Mouse (Mus musculus) midbrain, embryonic 14.5 days (tissue): ENCODE data around the gene Mcidas. TPM values are rescaled to one million over a fixed set of nuclear protein-coding genes. Genes with fewer than 3 reads are reported as not detected.

Source experiments
- ATAC-seq: fragments of 200-750 bp; cut with Nextera tagmentation; 2 replicates; pipeline ENCODE4 v1.8.0; 2017; ENCODE audit warnings: moderate number of reproducible peaks, moderate library complexity; ENCODE audit not compliant: low FRiP score, low TSS enrichment
- DNase-seq: peaks from one replicate; pipeline ENCODE4 v3.0.0-alpha.2; 2015
- H3K27ac ChIP-seq: fragments of 300-500 bp; sonication (generic); replicated peaks from 2 replicates; pipeline ENCODE4 v1.5.1; 2014; ENCODE audit warnings: mild to moderate bottlenecking, low read depth, low read length, moderate library complexity
- H3K27me3 ChIP-seq: fragments of 300-500 bp; sonication (generic); 2 replicates; pipeline ENCODE4 v1.6.1; 2014; ENCODE audit warnings: low read length, control low read depth, mixed read lengths; ENCODE audit not compliant: control insufficient read depth, insufficient read depth
- H3K36me3 ChIP-seq: fragments of 300-500 bp; sonication (generic); 2 replicates; pipeline ENCODE4 v1.6.1; 2014; ENCODE audit warnings: low read length, control low read depth; ENCODE audit not compliant: control insufficient read depth, insufficient read depth
- H3K4me1 ChIP-seq: fragments of 300-500 bp; sonication (generic); 2 replicates; pipeline ENCODE4 v1.6.1; 2014; ENCODE audit warnings: mild to moderate bottlenecking, antibody characterized with exemption, low read length, control low read depth; ENCODE audit not compliant: control insufficient read depth, insufficient read depth
- H3K4me2 ChIP-seq: fragments of 300-500 bp; sonication (generic); 2 replicates; pipeline ENCODE4 v1.6.1; 2014; ENCODE audit warnings: mild to moderate bottlenecking, low read length, moderate library complexity
- H3K4me3 ChIP-seq: fragments of 300-500 bp; sonication (generic); replicated peaks from 2 replicates; pipeline ENCODE4 v1.5.1; 2014; ENCODE audit warnings: low read depth, low read length
- H3K9ac ChIP-seq: fragments of 300-500 bp; sonication (generic); replicated peaks from 2 replicates; pipeline ENCODE4 v1.6.1; 2014; ENCODE audit warnings: mild to moderate bottlenecking, low read length, moderate library complexity
- H3K9me3 ChIP-seq: fragments of 300-500 bp; sonication (generic); 2 replicates; pipeline ENCODE4 v1.6.1; 2016; ENCODE audit warnings: low read length, control low read depth, mixed read lengths; ENCODE audit not compliant: control insufficient read depth
- WGBS: fragments of 180-500 bp; shearing (Covaris S2); extraction: QIAGEN DNeasy Blood & Tissue Kit; methylation state at CpG from one replicate; pipeline ENCODE4 v1.1.7; 2014; 5-methylcytosine and 5-hydroxymethylcytosine counted together
- polyA plus RNA-seq: library from polyadenylated mRNA; unstranded; fragments of >200 nt; fragmentation: Nextera tagmentation; extraction: Ambion mirVana; gene quantifications from 2 replicates; pipeline ENCODE4 v1.2.1, GENCODE M21; 2014

Gene Mcidas
- polyA plus RNA-seq, 1 experiment from 2014 or later = 0.22 TPM

- no peak overlapping the region for H3K27ac ChIP-seq
- ATAC-seq = no peak
- no peaks in the 10 kb centered on the region for H3K36me3 ChIP-seq
- no peak for DNase-seq
- H3K4me2 ChIP-seq = no peak overlapping the region
- WGBS = 77% methylated on average over 8 of the region's 8 CpGs
- H3K9me3 ChIP-seq = no peaks in the 10 kb centered on the region
- no peak overlapping the region for H3K4me3 ChIP-seq
- no peaks in the 10 kb centered on the region for H3K27me3 ChIP-seq
- no peaks in the 10 kb centered on the region for H3K4me1 ChIP-seq
- H3K9ac ChIP-seq = no peak overlapping the region
These were observed 28.8 kb downstream of the Mcidas start for GRCm38 (mm10) chr13:113022467-113022866.

GRCm38 (mm10) chr13:113023274-113024143 is 29.9 kb downstream of the Mcidas start:
- Histone ChIP-seq H3K4me2 (no peak overlapping the region), H3K9me3 (no peaks in the 10 kb centered on the region), H3K36me3 (no peaks in the 10 kb centered on the region), H3K27ac (no peak overlapping the region), H3K27me3 (no peaks in the 10 kb centered on the region), H3K4me3 (no peak overlapping the region), H3K9ac (no peak overlapping the region), H3K4me1 (no peaks in the 10 kb centered on the region)
- ATAC-seq (no peak), DNase-seq (no peak)
- 89% methylated on average over 17 of the region's 17 CpGs for WGBS

GRCm38 (mm10) chr13:113031351-113031750 is 37.7 kb downstream of the Mcidas start:
- H3K9ac ChIP-seq = peak overlapping the region; percentile 67; the same call in 1 of the 2 replicates
- peak overlapping the region; percentile 59 for H3K4me3 ChIP-seq
- H3K27ac ChIP-seq = no peak overlapping the region
- ATAC-seq (peak; percentile 7; the same call in 1 of the 2 replicates), DNase-seq (peak; percentile 57)
- peaks cover 12% of the 10 kb centered on the region for H3K4me1 ChIP-seq
- H3K4me2 ChIP-seq = peak overlapping the region; percentile 81
- H3K27me3 ChIP-seq = peaks cover 28% of the 10 kb centered on the region; the same call in 1 of the 2 replicates
- WGBS = 1% methylated on average over 7 of the region's 7 CpGs
- no peaks in the 10 kb centered on the region for H3K9me3 ChIP-seq
- no peaks in the 10 kb centered on the region for H3K36me3 ChIP-seq

GRCm38 (mm10) chr13:113031792-113032571 is 38.3 kb downstream of the Mcidas start:
- peaks cover 12% of the 10 kb centered on the region for H3K4me1 ChIP-seq
- no peaks in the 10 kb centered on the region for H3K36me3 ChIP-seq
- no peaks in the 10 kb centered on the region for H3K9me3 ChIP-seq
- peak overlapping the region; percentile 59 for H3K4me3 ChIP-seq
- peak; percentile 68 for ATAC-seq
- peaks cover 28% of the 10 kb centered on the region; the same call in 1 of the 2 replicates for H3K27me3 ChIP-seq
- H3K27ac ChIP-seq = peak overlapping the region; percentile 88
- under 1% methylated on average over 40 of the region's 40 CpGs for WGBS
- H3K9ac ChIP-seq = peak overlapping the region; percentile 67
- peak; percentile 88 for DNase-seq
- H3K4me2 ChIP-seq = peak overlapping the region; percentile 81

- Histone ChIP-seq H3K4me1 (peaks cover 12% of the 10 kb centered on the region), H3K9ac (no peak overlapping the region), H3K4me3 (0 out of 2 replicates have a peak overlapping the region, but pooled peaks have one; percentile 59), H3K9me3 (no peaks in the 10 kb centered on the region), H3K27ac (no peak overlapping the region), H3K27me3 (peaks cover 28% of the 10 kb centered on the region; the same call in 1 of the 2 replicates), H3K36me3 (no peaks in the 10 kb centered on the region), H3K4me2 (peak overlapping the region; percentile 81)
- ATAC-seq = no peak
- DNase-seq = no peak
These were observed 39.2 kb downstream of the Mcidas start for GRCm38 (mm10) chr13:113032831-113033230.

- no peak for ATAC-seq
- Histone ChIP-seq H3K27ac (no peak overlapping the region), H3K4me3 (peak overlapping the region; percentile 52), H3K36me3 (no peaks in the 10 kb centered on the region), H3K4me1 (peaks cover 12% of the 10 kb centered on the region), H3K4me2 (peak overlapping the region; percentile 98), H3K27me3 (peaks cover 28% of the 10 kb centered on the region; the same call in 1 of the 2 replicates), H3K9ac (no peak overlapping the region; the same call in 1 of the 2 replicates), H3K9me3 (no peaks in the 10 kb centered on the region)
- WGBS = 3% methylated on average over 11 of the region's 11 CpGs
- DNase-seq = peak; percentile 31
These were observed 40.7 kb downstream of the Mcidas start for GRCm38 (mm10) chr13:113034271-113034886.

GRCm38 (mm10) chr13:113034950-113035421 is 41.3 kb downstream of the Mcidas start, which contains the start of gene Cdc20b:
Cdc20b (plus strand) TSS chr13:113035111.
- no peaks in the 10 kb centered on the region for H3K36me3 ChIP-seq
- peak; percentile 31; the same call in 1 of the 2 replicates for ATAC-seq
- H3K9me3 ChIP-seq = no peaks in the 10 kb centered on the region
- H3K9ac ChIP-seq = peak within 1 kb of the TSS; percentile 50
- no peak within 1 kb of the TSS for H3K27ac ChIP-seq
- DNase-seq = peak; percentile 69
- H3K4me2 ChIP-seq = peak within 1 kb of the TSS; percentile 98
- H3K27me3 ChIP-seq = peaks cover 28% of the 10 kb centered on the region; the same call in 1 of the 2 replicates
- WGBS = 0% methylated on average over 46 of the region's 46 CpGs
- H3K4me3 ChIP-seq = peak within 1 kb of the TSS; percentile 52
- peaks cover 12% of the 10 kb centered on the region for H3K4me1 ChIP-seq

- ATAC-seq (peak; percentile 64; the same call in 1 of the 2 replicates), DNase-seq (peak; percentile 97)
- Histone ChIP-seq H3K36me3 (no peaks in the 10 kb centered on the region), H3K4me3 (peak overlapping the region; percentile 52), H3K27ac (no peak overlapping the region), H3K4me2 (peak overlapping the region; percentile 98), H3K9me3 (no peaks in the 10 kb centered on the region), H3K27me3 (peaks cover 28% of the 10 kb centered on the region; the same call in 1 of the 2 replicates), H3K9ac (no peak overlapping the region), H3K4me1 (peaks cover 12% of the 10 kb centered on the region)
- 1% methylated on average over 4 of the region's 4 CpGs for WGBS
These were observed 42.2 kb downstream of the Mcidas start for GRCm38 (mm10) chr13:113035852-113036251.
